Mouse (Mus musculus) urinary bladder, adult 18-20 months (tissue): ENCODE results near the gene Srxn1.

Experiments
- DNase-seq, 2 experiments: peaks; one replicate each; pipeline ENCODE4 v3.0.0; 2022; ENCODE audit warnings: low spot score in 2 of 2, mixed read lengths in 2 of 2

Srxn1 gene

GRCm38 (mm10) chr2:152156471-152156870, 51.2 kb downstream of the Srxn1 start:
- no peak for DNase-seq

- no peak for DNase-seq
Observed at GRCm38 (mm10) chr2:152159487-152159886, 54.2 kb downstream of the Srxn1 start.
